Mouse (Mus musculus) cerebellum, adult 2 months (tissue): ENCODE measurements at regions not wholly inside any gene's neighbourhood (a gene's known extent, or its start where the extent isn't known, plus 50 kb on each side); places are given as distances from the start of the nearest gene placed in this dataset.

Source experiments
- CTCF ChIP-seq: fragments of 200-500 bp; IDR thresholded peaks from 2 replicates; pipeline ENCODE4 v1.5.1; 2011; ENCODE audit warnings: low read depth, mild to moderate bottlenecking, control low read depth, low read length, moderate library complexity, borderline replicate concordance; ENCODE audit not compliant: insufficient read depth
- POLR2A ChIP-seq: fragments of 200-500 bp; IDR thresholded peaks from 2 replicates; pipeline ENCODE4 v1.6.1; 2011; ENCODE audit warnings: low read length, control low read depth, borderline replicate concordance; ENCODE audit not compliant: insufficient read depth

DNA sequence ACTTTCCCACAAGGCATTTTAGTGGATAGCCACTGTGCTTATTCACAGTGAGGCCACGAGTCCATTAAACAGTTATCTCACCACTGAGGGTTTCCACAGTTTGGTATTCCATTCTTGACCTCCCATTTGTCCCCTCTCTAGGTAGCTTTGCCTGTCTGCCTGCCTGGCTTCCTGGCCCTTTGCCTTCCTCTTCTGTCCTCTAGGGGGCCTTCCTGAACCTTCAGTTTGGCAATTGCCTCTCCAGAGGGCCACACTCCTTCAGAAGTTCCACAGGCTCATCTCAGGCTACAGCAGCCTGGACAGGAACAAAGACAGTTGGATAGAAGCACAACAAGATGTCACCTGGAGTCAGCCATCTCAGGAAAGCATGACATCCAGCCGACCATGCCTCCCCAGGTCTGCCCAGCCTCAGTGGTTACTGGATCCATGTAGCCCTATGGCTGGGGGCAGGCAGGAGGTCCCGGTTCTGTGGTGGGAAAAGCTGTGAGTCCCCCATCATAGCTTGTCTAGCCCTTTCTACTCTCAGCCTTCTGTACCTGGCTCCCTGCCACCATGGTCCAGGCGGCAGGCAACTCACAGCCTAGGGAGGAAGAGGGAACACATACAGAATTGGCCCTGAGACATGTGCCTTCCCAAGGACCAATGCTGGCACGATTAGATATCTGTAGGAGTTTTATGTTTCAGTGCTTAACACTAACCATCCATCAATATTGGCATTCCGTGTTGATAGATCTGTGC is 76.0 kb upstream of the Mki67 start:
- TF ChIP-seq POLR2A: no peak
- TF ChIP-seq CTCF: no peak
